Mouse (Mus musculus) heart, embryonic 15.5 days (tissue): ENCODE measurements around the gene Sigmar1. TPM values are rescaled to one million over a fixed set of nuclear protein-coding genes. Genes with fewer than 3 reads are reported as not detected.
A peak's percentile ranks its signal among the peaks of the same experiment; 100 is the strongest.
"Not testable (repeated sequence)": the region's sequence is repeated elsewhere in the genome, so short reads cannot be mapped to it uniquely, and the experiment has no call there.

Experiments used
- ATAC-seq: fragments of 200-750 bp; cut with Nextera tagmentation; replicated peaks from 2 replicates; pipeline ENCODE4 v1.8.0; 2017; ENCODE audit warnings: low read depth, moderate TSS enrichment; ENCODE audit not compliant: insufficient number of reproducible peaks, insufficient read depth, low FRiP score
- H3K27ac ChIP-seq: fragments of 300-500 bp; sonication (generic); 2 replicates; pipeline ENCODE4 v1.5.1; 2015; ENCODE audit warnings: mild to moderate bottlenecking, inconsistent platforms
- H3K27me3 ChIP-seq: fragments of 300-500 bp; sonication (generic); 2 replicates; pipeline ENCODE4 v1.6.1; 2015; ENCODE audit warnings: inconsistent platforms
- H3K36me3 ChIP-seq: fragments of 300-500 bp; sonication (generic); 2 replicates; pipeline ENCODE4 v1.6.1; 2015; ENCODE audit warnings: mild to moderate bottlenecking, inconsistent platforms
- H3K4me1 ChIP-seq: fragments of 300-500 bp; sonication (generic); replicated peaks from 2 replicates; pipeline ENCODE4 v1.6.1; 2015; ENCODE audit warnings: inconsistent platforms
- H3K4me2 ChIP-seq: fragments of 300-500 bp; sonication (generic); 2 replicates; pipeline ENCODE4 v1.6.1; 2015; ENCODE audit warnings: inconsistent platforms, mild to moderate bottlenecking, moderate library complexity
- H3K4me3 ChIP-seq: fragments of 300-500 bp; sonication (generic); 2 replicates; pipeline ENCODE4 v1.5.1; 2015; ENCODE audit warnings: mild to moderate bottlenecking, inconsistent platforms
- H3K9ac ChIP-seq: fragments of 300-500 bp; sonication (generic); 2 replicates; pipeline ENCODE4 v1.6.1; 2015; ENCODE audit warnings: mild to moderate bottlenecking, inconsistent platforms
- H3K9me3 ChIP-seq: fragments of 300-500 bp; sonication (generic); replicated peaks from 2 replicates; pipeline ENCODE4 v1.6.1; 2016; ENCODE audit warnings: inconsistent platforms
- WGBS: fragments of 180-500 bp; shearing (Covaris S2); methylation state at CpG from one replicate; pipeline ENCODE4 v1.1.7; 2015; ENCODE audit warnings: mixed read lengths; 5-methylcytosine and 5-hydroxymethylcytosine counted together
- polyA plus RNA-seq: library from polyadenylated mRNA; unstranded; fragments of >200 nt; fragmentation: Nextera tagmentation; extraction: Ambion mirVana; gene quantifications from 2 replicates; pipeline ENCODE4 v1.2.1, GENCODE M21; 2015

The Sigmar1 gene
- polyA plus RNA-seq, 1 experiment from 2014 or later = 41.7 TPM

- Histone ChIP-seq H3K36me3 (peaks cover 6% of the 10 kb centered on the region; the same call in 1 of the 2 replicates), H3K27ac (no peak overlapping the region)
- ATAC-seq = no peak
These were observed 47.7 kb downstream of the Sigmar1 start for GRCm38 (mm10) chr4:41708192-41708745.

GRCm38 (mm10) chr4:41707011-41707535, 48.9 kb downstream of the Sigmar1 start:
- peaks cover 29% of the 10 kb centered on the region for H3K27me3 ChIP-seq
- WGBS = 3% methylated on average over 13 of the region's 13 CpGs
- H3K4me2 ChIP-seq = peak overlapping the region; percentile 15; the same call in 1 of the 2 replicates
- no peak overlapping the region for H3K27ac ChIP-seq
- peaks cover 5% of the 10 kb centered on the region; the same call in 1 of the 2 replicates for H3K36me3 ChIP-seq
- H3K4me3 ChIP-seq = no peak overlapping the region
- H3K9me3 ChIP-seq = no peaks in the 10 kb centered on the region
- peak; percentile 53 for ATAC-seq
- no peak overlapping the region for H3K9ac ChIP-seq
- H3K4me1 ChIP-seq = peaks cover 20% of the 10 kb centered on the region

More at GRCm38 (mm10) chr4:41708192-41708745, 47.7 kb downstream of the Sigmar1 start:
- Histone ChIP-seq H3K27me3 (peaks cover 29% of the 10 kb centered on the region), H3K4me2 (no peak overlapping the region), H3K4me1 (peaks cover 29% of the 10 kb centered on the region), H3K9ac (no peak overlapping the region), H3K9me3 (no peaks in the 10 kb centered on the region), H3K4me3 (no peak overlapping the region)
- WGBS = 38% methylated on average over 8 of the region's 8 CpGs

- Histone ChIP-seq H3K27me3 (peaks cover 29% of the 10 kb centered on the region), H3K4me2 (0 out of 2 replicates have a peak overlapping the region, but pooled peaks have one; percentile 15), H3K4me3 (no peak overlapping the region), H3K9ac (no peak overlapping the region), H3K27ac (no peak overlapping the region), H3K36me3 (no peaks in the 10 kb centered on the region), H3K4me1 (peaks cover 14% of the 10 kb centered on the region), H3K9me3 (no peaks in the 10 kb centered on the region)
- no peak for ATAC-seq
- 51% methylated on average over 19 of the region's 19 CpGs for WGBS
These were observed 49.8 kb downstream of the Sigmar1 start for GRCm38 (mm10) chr4:41705922-41706754.

GRCm38 (mm10) chr4:41704651-41705050, 51.3 kb downstream of the Sigmar1 start:
- H3K36me3 ChIP-seq = no peaks in the 10 kb centered on the region
- no peak overlapping the region for H3K9ac ChIP-seq
- peaks cover 29% of the 10 kb centered on the region for H3K27me3 ChIP-seq
- H3K4me1 ChIP-seq = peaks cover 14% of the 10 kb centered on the region
- no peak for ATAC-seq
- H3K27ac ChIP-seq = no peak overlapping the region
- WGBS = 6% methylated on average over 5 of the region's 5 CpGs
- H3K4me2 ChIP-seq = no peak overlapping the region
- H3K9me3 ChIP-seq = no peaks in the 10 kb centered on the region
- H3K4me3 ChIP-seq = no peak overlapping the region

- not testable (repeated sequence) for H3K27ac ChIP-seq, ATAC-seq, H3K4me2 ChIP-seq, H3K4me3 ChIP-seq, H3K9ac ChIP-seq, H3K9me3 ChIP-seq, H3K36me3 ChIP-seq
- peaks cover 13% of the 10 kb centered on the region for H3K4me1 ChIP-seq
- H3K27me3 ChIP-seq = peaks cover 26% of the 10 kb centered on the region
- WGBS = 62% methylated on average over 2 of the region's 2 CpGs
These were observed 53.7 kb downstream of the Sigmar1 start for GRCm38 (mm10) chr4:41702226-41702625.

- WGBS = 78% methylated on average over 5 of the region's 8 CpGs
- not testable (repeated sequence) for H3K9ac ChIP-seq, H3K4me2 ChIP-seq, H3K4me3 ChIP-seq, H3K27ac ChIP-seq, H3K4me1 ChIP-seq, H3K36me3 ChIP-seq, ATAC-seq, H3K9me3 ChIP-seq
- peaks cover 15% of the 10 kb centered on the region for H3K27me3 ChIP-seq
These were observed 55.7 kb downstream of the Sigmar1 start for GRCm38 (mm10) chr4:41700224-41700623.

GRCm38 (mm10) chr4:41699783-41700182, 56.2 kb downstream of the Sigmar1 start, which contains the start of gene Il11ra1:
Gene Il11ra1 (plus strand): TSS chr4:41699989.
- not testable (repeated sequence) for ATAC-seq, H3K4me3 ChIP-seq, H3K9ac ChIP-seq, H3K27ac ChIP-seq, H3K9me3 ChIP-seq, H3K36me3 ChIP-seq, H3K4me1 ChIP-seq
- peaks cover 10% of the 10 kb centered on the region for H3K27me3 ChIP-seq
- peak within 1 kb of the TSS; percentile 29 for H3K4me2 ChIP-seq
- WGBS = 62% methylated on average over 10 of the region's 10 CpGs

- H3K27ac ChIP-seq, H3K9ac ChIP-seq, H3K4me1 ChIP-seq, H3K36me3 ChIP-seq, H3K4me3 ChIP-seq, H3K9me3 ChIP-seq, H3K27me3 ChIP-seq, ATAC-seq: not testable (repeated sequence)
- peak overlapping the region; percentile 29 for H3K4me2 ChIP-seq
- WGBS = 5% methylated on average over 17 of the region's 32 CpGs
These were observed 57.4 kb downstream of the Sigmar1 start for GRCm38 (mm10) chr4:41698421-41699016.

GRCm38 (mm10) chr4:41696930-41697841, 58.8 kb downstream of the Sigmar1 start, which contains the start of gene Cntfr:
Gene Cntfr (minus strand): TSS chr4:41697089.
- H3K27ac ChIP-seq, H3K4me1 ChIP-seq, H3K9me3 ChIP-seq, H3K9ac ChIP-seq, H3K36me3 ChIP-seq, ATAC-seq, H3K27me3 ChIP-seq: not testable (repeated sequence)
- peak within 1 kb of the TSS; percentile 52 for H3K4me2 ChIP-seq
- WGBS = 8% methylated on average over 34 of the region's 40 CpGs
- peak within 1 kb of the TSS; percentile 21; the same call in 1 of the 2 replicates for H3K4me3 ChIP-seq

GRCm38 (mm10) chr4:41696452-41696851, 59.5 kb downstream of the Sigmar1 start:
- peak overlapping the region; percentile 44; the same call in 1 of the 2 replicates for H3K4me2 ChIP-seq
- H3K4me1 ChIP-seq, H3K4me3 ChIP-seq, H3K9ac ChIP-seq, H3K27ac ChIP-seq, ATAC-seq, H3K9me3 ChIP-seq, H3K36me3 ChIP-seq, H3K27me3 ChIP-seq: not testable (repeated sequence)
- 11% methylated on average over 12 of the region's 15 CpGs for whole genome bisulfite sequencing
